Mouse (Mus musculus) MEL (cell line): ENCODE measurements around the gene Xkr7. TPM values are rescaled to one million over a fixed set of nuclear protein-coding genes. Genes with fewer than 3 reads are reported as not detected.

Source experiments
- DNase-seq: peaks from one replicate; pipeline ENCODE4 v3.0.0; 2011; ENCODE audit warnings: low read depth, low spot score
- H3K27ac ChIP-seq: 2 replicates; pipeline ENCODE4 v1.5.1; 2012; ENCODE audit warnings: low read depth, mild to moderate bottlenecking, control low read depth, low read length, moderate library complexity; ENCODE audit not compliant: control insufficient read depth
- H3K27me3 ChIP-seq, 2 experiments: fragments of 150-350 bp in 1 of 2; sonication (generic) in 1 of 2; 2 replicates each; pipeline ENCODE4 v1.6.1; 2012; ENCODE audit warnings: low read length in 2 of 2, mild to moderate bottlenecking in 2 of 2, improper control_type of control experiment in 1 of 2, moderate library complexity in 1 of 2; ENCODE audit not compliant: insufficient read depth in 2 of 2, control insufficient read depth in 1 of 2
- H3K36me3 ChIP-seq, 2 experiments: 2 replicates each; pipeline ENCODE4 v1.6.1; 2012 to 2014; ENCODE audit warnings: low read length in 2 of 2, improper control_type of control experiment in 1 of 2, inconsistent platforms in 1 of 2, mild to moderate bottlenecking in 1 of 2; ENCODE audit not compliant: insufficient read depth in 2 of 2, control insufficient read depth in 1 of 2
- H3K4me1 ChIP-seq, 2 experiments: fragments of 150-350 bp in 1 of 2; sonication (generic) in 1 of 2; 2 replicates each; pipeline ENCODE4 v1.6.1; 2012; ENCODE audit warnings: low read length in 2 of 2, improper control_type of control experiment in 1 of 2, mild to moderate bottlenecking in 1 of 2; ENCODE audit not compliant: insufficient read depth in 2 of 2, control insufficient read depth in 1 of 2
- H3K4me3 ChIP-seq, 2 experiments: fragments of 150-350 bp in 1 of 2; sonication (generic) in 1 of 2; 2 replicates each; pipeline ENCODE4 v1.5.1; 2012; ENCODE audit warnings: low read depth in 2 of 2, low read length in 2 of 2, mild to moderate bottlenecking in 2 of 2, moderate library complexity in 2 of 2, control low read depth in 1 of 2, improper control_type of control experiment in 1 of 2; ENCODE audit not compliant: control insufficient read depth in 1 of 2, insufficient read depth in 1 of 2
- H3K79me2 ChIP-seq: 2 replicates; pipeline ENCODE4 v1.6.1; 2012; ENCODE audit warnings: mild to moderate bottlenecking, low read length, moderate library complexity; ENCODE audit not compliant: control insufficient read depth, poor library complexity, insufficient read depth
- H3K9ac ChIP-seq: 2 replicates; pipeline ENCODE4 v1.6.1; 2012; ENCODE audit warnings: low read depth, mild to moderate bottlenecking, control low read depth, low read length, moderate library complexity; ENCODE audit not compliant: control insufficient read depth, poor library complexity, severe bottlenecking
- H3K9me3 ChIP-seq: fragments of 150-350 bp; sonication (generic); replicated peaks from 2 replicates; pipeline ENCODE4 v1.6.1; 2012; ENCODE audit warnings: mild to moderate bottlenecking, low read length, improper control_type of control experiment, moderate library complexity; ENCODE audit not compliant: insufficient read depth
- CHD1 ChIP-seq: IDR thresholded peaks from 2 replicates; pipeline ENCODE4 v1.6.1; 2012; ENCODE audit warnings: low read depth, mild to moderate bottlenecking, inconsistent platforms, low read length, improper control_type of control experiment
- CHD2 ChIP-seq: IDR thresholded peaks from 2 replicates; pipeline ENCODE4 v1.6.1; 2011; ENCODE audit warnings: low read length, improper control_type of control experiment
- EP300 ChIP-seq, 2 experiments: IDR thresholded peaks; 2 replicates each; pipeline ENCODE4 v1.6.1; 2011; ENCODE audit warnings: improper control_type of control experiment in 2 of 2, low read length in 2 of 2, low read depth in 1 of 2, mild to moderate bottlenecking in 1 of 2
- ETS1 ChIP-seq: IDR thresholded peaks from 2 replicates; pipeline ENCODE4 v1.6.1; 2012; ENCODE audit warnings: low read depth, mild to moderate bottlenecking, inconsistent platforms, low read length, improper control_type of control experiment, moderate library complexity
- KAT2A ChIP-seq: conservative IDR thresholded peaks from 2 replicates; pipeline ENCODE4 v1.6.1; 2012; ENCODE audit warnings: low read depth, low read length, improper control_type of control experiment, inconsistent platforms
- MAFK ChIP-seq: IDR thresholded peaks from 2 replicates; pipeline ENCODE4 v1.6.1; 2011; ENCODE audit warnings: low read depth, mild to moderate bottlenecking, low read length, improper control_type of control experiment, borderline replicate concordance
- MAZ ChIP-seq: IDR thresholded peaks from 2 replicates; pipeline ENCODE4 v1.6.1; 2012; ENCODE audit warnings: low read depth, mild to moderate bottlenecking, inconsistent platforms, low read length, improper control_type of control experiment
- MYB ChIP-seq: IDR thresholded peaks from 2 replicates; pipeline ENCODE4 v1.6.1; 2011; ENCODE audit warnings: mild to moderate bottlenecking, low read depth, low read length, improper control_type of control experiment
- SIN3A ChIP-seq: IDR thresholded peaks from 2 replicates; pipeline ENCODE4 v1.6.1; 2012; ENCODE audit warnings: low read length, improper control_type of control experiment, inconsistent platforms
- TAL1 ChIP-seq: IDR thresholded peaks from 2 replicates; pipeline ENCODE4 v1.6.1; 2012; ENCODE audit warnings: mild to moderate bottlenecking, inconsistent platforms, low read length, moderate library complexity, mixed read lengths
- USF2 ChIP-seq, 2 experiments: IDR thresholded peaks; 2 replicates each; pipeline ENCODE4 v1.6.1; 2011 to 2012; ENCODE audit warnings: improper control_type of control experiment in 2 of 2, low read length in 2 of 2, borderline replicate concordance in 1 of 2, inconsistent platforms in 1 of 2, low read depth in 1 of 2, mild to moderate bottlenecking in 1 of 2; ENCODE audit not compliant: insufficient read depth in 1 of 2
- ZC3H11A ChIP-seq: IDR thresholded peaks from 2 replicates; pipeline ENCODE4 v1.6.1; 2012; ENCODE audit warnings: low read depth, mild to moderate bottlenecking, inconsistent platforms, low read length, improper control_type of control experiment
- ZKSCAN1 ChIP-seq: IDR thresholded peaks from 2 replicates; pipeline ENCODE4 v1.6.1; 2012; ENCODE audit warnings: low read depth, mild to moderate bottlenecking, inconsistent platforms, low read length, improper control_type of control experiment, moderate library complexity
- ZMIZ1 ChIP-seq: IDR thresholded peaks from 2 replicates; pipeline ENCODE4 v1.6.1; 2012; ENCODE audit warnings: low read depth, mild to moderate bottlenecking, inconsistent platforms, low read length, improper control_type of control experiment, moderate library complexity
- polyA plus RNA-seq, 2 experiments: library from polyadenylated mRNA; stranded (reverse) in 1 of 2; unstranded in 1 of 2; fragments of >175 nt in 1 of 2; fragments of >200 nt in 1 of 2; gene quantifications; 2 replicates each; pipeline versions ENCODE4 v1.2.1 to v1.2.4; 2012; ENCODE audit warnings: low replicate concordance in 2 of 2, low read depth in 1 of 2; ENCODE audit not compliant: insufficient read length in 2 of 2, insufficient read depth in 1 of 2, missing spikeins in 1 of 2
- total RNA-seq: library from RNA; depleted of rRNA; stranded (reverse); fragments of 300-350 nt; gene quantifications from 2 replicates; pipeline ENCODE4 v1.2.3, GENCODE M21; 2012

Gene Xkr7
- total and polyA plus RNA-seq, 3 experiments: not detected

DNA sequence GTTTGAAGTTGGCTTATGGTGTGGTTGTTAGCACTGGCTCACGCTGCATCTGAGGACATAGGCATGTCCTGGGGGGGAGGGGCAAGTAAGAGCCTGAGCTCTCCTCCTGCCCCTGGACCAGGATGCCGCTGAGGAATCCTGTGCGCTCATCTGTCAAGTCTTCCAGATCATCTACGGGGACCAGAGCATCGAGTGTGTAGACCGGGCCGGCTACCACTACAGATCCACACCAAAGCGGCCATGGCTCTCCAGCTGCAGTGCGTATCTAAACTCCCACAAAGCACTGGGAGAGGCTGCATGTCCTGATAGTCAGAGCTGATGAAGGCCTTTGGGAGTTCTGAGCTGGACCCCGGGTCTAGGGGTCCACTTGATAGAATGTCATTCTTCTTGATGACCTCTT is 43.0 kb downstream of the Xkr7 start:
- Histone ChIP-seq H3K9me3 (no peaks in the 10 kb centered on the region), H3K9ac (no peak overlapping the region)
- no peak for TF ChIP-seq ZMIZ1
- no peak for TF ChIP-seq TAL1
- no peak for TF ChIP-seq ZC3H11A
- TF ChIP-seq MAFK: no peak
- no peak for TF ChIP-seq MAZ
- TF ChIP-seq, all 39 proteins: peak for 0
- Histone ChIP-seq H3K36me3 (no peaks in the 10 kb centered on the region), H3K79me2 (no peaks in the 10 kb centered on the region), H3K27me3 (peaks cover 0 to 2% of the 10 kb centered on the region in 2 experiments; a peak in 1 of 4 replicates), H3K4me3 (no peak overlapping the region), H3K4me1 (no peaks in the 10 kb centered on the region), H3K27ac (no peak overlapping the region)
- no peak for DNase-seq

DNA sequence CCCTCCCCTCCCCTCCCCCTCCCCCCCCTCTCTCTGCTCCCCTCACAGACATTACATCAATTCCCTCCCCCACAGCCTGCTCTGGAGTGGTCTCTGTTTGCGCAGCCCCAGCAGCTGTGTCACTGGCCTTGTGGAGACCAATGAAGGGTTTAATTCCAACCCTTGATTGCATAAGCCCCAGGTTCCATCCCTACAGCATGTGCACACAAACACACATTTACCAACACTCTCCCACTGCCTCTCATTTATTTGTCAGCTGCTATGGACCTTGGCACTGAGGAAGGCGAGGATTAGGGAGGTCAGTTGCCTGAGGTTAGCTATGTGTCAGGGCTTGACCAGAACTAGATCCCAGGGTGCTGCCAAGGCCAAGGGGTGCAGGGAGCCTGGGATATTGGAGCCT is 44.3 kb downstream of the Xkr7 start:
- no peak overlapping the region for H3K4me3 ChIP-seq
- TF ChIP-seq EP300 (IDR thresholded peaks at IDR 0.05; ENCODE audit: low read depth in 1 of 2, low read length in 2 of 2): no peak
- no peak for TF ChIP-seq TAL1
- TF ChIP-seq CHD1: no peak
- TF ChIP-seq ZKSCAN1: no peak
- no peak for TF ChIP-seq ETS1
- no peak for TF ChIP-seq MYB
- TF ChIP-seq ZC3H11A: no peak
- no peak for TF ChIP-seq KAT2A
- TF ChIP-seq SIN3A: no peak
- no peak for TF ChIP-seq CHD2
- TF ChIP-seq MAFK: no peak
- no peak for TF ChIP-seq USF2 (IDR thresholded peaks at IDR 0.05; ENCODE audit: borderline replicate concordance in 1 of 2, insufficient read depth in 1 of 2, low read depth in 1 of 2, low read length in 2 of 2)
- no peak overlapping the region for H3K9ac ChIP-seq
- no peaks in the 10 kb centered on the region for H3K36me3 ChIP-seq
- H3K9me3 ChIP-seq: no peaks in the 10 kb centered on the region
- H3K79me2 ChIP-seq: no peaks in the 10 kb centered on the region
- DNase-seq: no peak
- no peaks in the 10 kb centered on the region for H3K4me1 ChIP-seq
- H3K27me3 ChIP-seq: peaks cover 0 to 2% of the 10 kb centered on the region in 2 experiments; a peak in 1 of 4 replicates
- no peak overlapping the region for H3K27ac ChIP-seq
